15 mouse cellular contexts compared by ENCODE assay signal in the genomic region with DNA sequence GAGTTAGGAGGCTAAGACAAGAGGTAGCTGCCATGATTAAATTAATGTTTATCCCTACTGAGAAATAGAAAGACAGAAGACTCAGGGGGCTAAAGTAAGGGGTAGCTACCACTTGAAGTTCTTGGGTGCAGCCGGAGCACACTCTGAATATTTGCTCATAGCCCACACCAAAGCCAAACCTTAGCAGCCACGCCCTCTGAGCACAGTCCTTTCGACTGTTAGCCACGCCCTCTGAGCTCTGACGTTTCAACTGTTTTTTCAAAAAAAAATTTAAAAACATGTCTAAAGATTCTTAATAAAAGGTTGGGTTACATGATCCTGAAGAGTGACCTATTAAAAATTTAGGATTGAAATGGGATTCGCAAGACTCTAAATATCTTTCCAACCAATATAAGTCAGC.
"Had no signal": no experiment of that assay in that cellular context is flagged by ENCODE, and none has a peak within 500 bp of the region (broad histone marks: within the 10 kb centered on the region; RNA-seq: fewer than 3 reads in every experiment).

No protein-coding gene starts in this region.

- H3K9me3 ChIP-seq: limb, embryonic 13.5 days; liver, embryonic 13.5 days; lung, embryonic 15.5 days; midbrain, embryonic 12.5 days; neural tube, embryonic 15.5 days had no signal

- H3K9ac ChIP-seq: limb, embryonic 13.5 days; liver, embryonic 13.5 days; liver, postnatal 0 days; lung, embryonic 15.5 days; midbrain, embryonic 12.5 days; neural tube, embryonic 15.5 days had no signal

- H3K36me3 ChIP-seq: limb, embryonic 13.5 days; liver, embryonic 13.5 days; lung, embryonic 15.5 days; midbrain, embryonic 12.5 days; neural tube, embryonic 15.5 days had no signal

- DNase-seq: kidney, adult 8-10 months; kidney, postnatal 25 days; layer of hippocampus, adult 9-11 months; layer of hippocampus, postnatal 36 days; liver, embryonic 13.5 days; liver, postnatal 0 days; right cerebral cortex, adult 18-20 months; right cerebral cortex, postnatal 25 days; thymus, postnatal 4 days had no signal

- H3K27ac ChIP-seq: liver, embryonic 13.5 days; lung, embryonic 15.5 days; midbrain, embryonic 12.5 days; neural tube, embryonic 15.5 days; stomach, postnatal 0 days had no signal

- H3K4me3 ChIP-seq: limb, embryonic 13.5 days; liver, embryonic 13.5 days; lung, embryonic 15.5 days; midbrain, embryonic 12.5 days; neural tube, embryonic 15.5 days had no signal

- ATAC-seq: liver, postnatal 0 days; midbrain, embryonic 16.5 days had no signal

- H3K27me3 ChIP-seq: limb, embryonic 13.5 days; liver, embryonic 13.5 days; lung, embryonic 15.5 days; midbrain, embryonic 12.5 days; neural tube, embryonic 15.5 days had no signal

- H3K4me2 ChIP-seq: limb, embryonic 13.5 days; liver, embryonic 13.5 days; lung, embryonic 15.5 days; midbrain, embryonic 12.5 days; neural tube, embryonic 15.5 days had no signal

- H3K4me1 ChIP-seq: limb, embryonic 13.5 days; liver, embryonic 13.5 days; midbrain, embryonic 12.5 days; neural tube, embryonic 15.5 days had no signal
